Mouse (Mus musculus) MEL (cell line): ENCODE measurements around the gene Bloc1s4.

ENCODE experiments used
- CTCF ChIP-seq, 3 experiments: IDR thresholded peaks in 2 of 3; conservative IDR thresholded peaks in 1 of 3; 2 replicates each; pipeline ENCODE4 v1.5.1; 2011 to 2012; ENCODE audit warnings: low read length in 3 of 3, low read depth in 2 of 3, mild to moderate bottlenecking in 2 of 3, improper control_type of control experiment in 1 of 3, inconsistent platforms in 1 of 3, mixed read lengths in 1 of 3, moderate library complexity in 1 of 3; ENCODE audit not compliant: control insufficient read depth in 1 of 3, insufficient read depth in 1 of 3, poor library complexity in 1 of 3, severe bottlenecking in 1 of 3
- EP300 ChIP-seq, 2 experiments: IDR thresholded peaks; 2 replicates each; pipeline ENCODE4 v1.6.1; 2011; ENCODE audit warnings: improper control_type of control experiment in 2 of 2, low read length in 2 of 2, low read depth in 1 of 2, mild to moderate bottlenecking in 1 of 2
- HCFC1 ChIP-seq: IDR thresholded peaks from 2 replicates; pipeline ENCODE4 v1.6.1; 2012; ENCODE audit warnings: low read depth, mild to moderate bottlenecking, inconsistent platforms, low read length, improper control_type of control experiment, moderate library complexity
- MYC ChIP-seq: IDR thresholded peaks from 2 replicates; pipeline ENCODE4 v1.6.1; 2011; ENCODE audit warnings: low read depth, mild to moderate bottlenecking, low read length, improper control_type of control experiment, moderate library complexity
- POLR2A ChIP-seq, 2 experiments: IDR thresholded peaks; 2 replicates each; pipeline ENCODE4 v1.6.1; 2011 to 2012; ENCODE audit warnings: low read length in 2 of 2, mild to moderate bottlenecking in 2 of 2, control low read depth in 1 of 2, improper control_type of control experiment in 1 of 2, low read depth in 1 of 2, moderate library complexity in 1 of 2; ENCODE audit not compliant: control insufficient read depth in 1 of 2, insufficient read depth in 1 of 2, poor library complexity in 1 of 2
- RAD21 ChIP-seq: IDR thresholded peaks from 2 replicates; pipeline ENCODE4 v1.6.1; 2011; ENCODE audit warnings: mild to moderate bottlenecking, low read depth, low read length, improper control_type of control experiment
- TAL1 ChIP-seq: IDR thresholded peaks from 2 replicates; pipeline ENCODE4 v1.6.1; 2012; ENCODE audit warnings: mild to moderate bottlenecking, inconsistent platforms, low read length, moderate library complexity, mixed read lengths

- TF ChIP-seq CTCF (IDR thresholded peaks at IDR 0.05 in 2 of 3, conservative IDR thresholded peaks at IDR 0.05 in 1 of 3; ENCODE audit: control insufficient read depth in 1 of 3, insufficient read depth in 1 of 3, low read depth in 2 of 3, low read length in 3 of 3, poor library complexity in 1 of 3, severe bottlenecking in 1 of 3) (no peak), EP300 (IDR thresholded peaks at IDR 0.05; ENCODE audit: low read depth in 1 of 2, low read length in 2 of 2) (no peak), RAD21 (no peak), POLR2A (IDR thresholded peaks at IDR 0.05; ENCODE audit: control insufficient read depth in 1 of 2, insufficient read depth in 1 of 2, low read depth in 1 of 2, low read length in 2 of 2, poor library complexity in 1 of 2) (no peak), HCFC1 (no peak), TAL1 (no peak), MYC (no peak)
Observed at GRCm38 (mm10) chr5:36797291-36797690, 48.8 kb upstream of the Bloc1s4 start.
